Mouse (Mus musculus): ENCODE results near the gene Trp53. TPM values are rescaled to one million over a fixed set of nuclear protein-coding genes. Genes with fewer than 3 reads are reported as not detected.
"Not testable (repeated sequence)": the region's sequence is repeated elsewhere in the genome, so short reads cannot be mapped to it uniquely, and the experiment has no call there.

Gene Trp53
- total and polyA plus RNA-seq, 3 experiments: 57.4 to 228 (median 175) TPM

- H3K4me1 ChIP-seq (ENCODE audit: insufficient read depth, low read depth, low read length): peaks cover 62% of the 10 kb centered on the region
Measured at GRCm38 (mm10) chr11:69617805-69618204, 37.6 kb downstream of the Trp53 start, which contains the start of gene Shbg. Gene Shbg (minus strand): TSS chr11:69617905.

DNA sequence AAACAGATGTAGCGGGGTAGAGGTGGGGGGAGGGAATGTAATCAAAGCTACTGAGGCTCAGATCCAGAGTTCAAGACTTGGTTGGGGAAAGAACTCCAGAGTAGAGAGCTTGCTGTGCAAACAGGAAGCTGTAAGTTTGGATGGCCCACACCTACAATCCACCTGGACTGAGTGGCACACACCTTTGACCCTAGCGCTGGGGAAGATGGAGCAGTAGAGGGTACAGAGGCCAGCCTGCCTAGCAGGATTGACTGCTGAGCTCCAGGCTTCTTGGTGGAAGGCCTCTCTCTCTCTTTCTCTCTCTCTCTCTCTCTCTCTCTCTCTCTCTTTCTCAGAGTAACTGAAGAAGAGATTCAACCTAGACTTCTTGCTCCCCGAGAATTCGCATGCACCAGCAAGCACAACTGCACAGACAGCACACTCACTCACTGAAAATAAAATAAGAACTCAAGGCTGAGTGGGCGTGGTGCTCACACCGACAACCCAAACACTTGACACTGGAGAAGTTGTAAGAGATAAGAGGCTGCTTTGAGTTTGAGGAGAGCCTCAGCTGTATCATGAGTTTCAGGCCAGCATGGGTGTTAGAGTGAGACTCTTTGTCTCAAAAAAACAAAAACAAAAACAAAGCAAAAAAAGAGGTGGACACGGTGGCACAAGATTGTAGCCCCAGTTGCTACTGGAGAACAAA is 40.4 kb downstream of the Trp53 start:
- ATAC-seq (ENCODE audit: extremely low read depth, insufficient number of reproducible peaks, low FRiP score, poor library complexity, severe bottlenecking): no peak
- TF ChIP-seq CTCF (IDR thresholded peaks at IDR 0.05; ENCODE audit: low read depth, low read length) (no peak), POLR2AphosphoS5 (IDR thresholded peaks at IDR 0.05; ENCODE audit: insufficient replicate concordance, low read depth, low read length) (no peak), GATA1 (IDR thresholded peaks at IDR 0.05; ENCODE audit: borderline replicate concordance, low read length) (no peak)
- Histone ChIP-seq H3K36me3 (replicated peaks) (no peaks in the 10 kb centered on the region), H3K9me3 (replicated peaks) (no peaks in the 10 kb centered on the region), H3K4me1 (ENCODE audit: insufficient read depth, low read depth, low read length) (peaks cover 46% of the 10 kb centered on the region), H3K27me3 (ENCODE audit: insufficient read depth, low read length) (peaks cover 27% of the 10 kb centered on the region), H3K4me3 (ENCODE audit: low read depth, low read length) (no peak overlapping the region)
- no peak for DNase-seq (ENCODE audit: low spot score)

More at GRCm38 (mm10) chr11:69617805-69618204, 37.6 kb downstream of the Trp53 start, which contains the start of gene Shbg:
- Histone ChIP-seq H3K27me3 (ENCODE audit: insufficient read depth, low read length) (peaks cover 33% of the 10 kb centered on the region), H3K9me3 (replicated peaks) (no peaks in the 10 kb centered on the region), H3K36me3 (replicated peaks) (no peaks in the 10 kb centered on the region), H3K4me3 (ENCODE audit: low read depth, low read length) (no peak within 1 kb of the TSS)
- DNase-seq (ENCODE audit: low spot score): no peak
- no peak for TF ChIP-seq POLR2AphosphoS5 (IDR thresholded peaks at IDR 0.05; ENCODE audit: insufficient replicate concordance, low read depth, low read length)
- no peak for TF ChIP-seq GATA2 (IDR thresholded peaks at IDR 0.05; ENCODE audit: borderline replicate concordance, low read depth, low read length)
- TF ChIP-seq GATA1 (IDR thresholded peaks at IDR 0.05; ENCODE audit: borderline replicate concordance, low read length): no peak
- TF ChIP-seq CTCF (IDR thresholded peaks at IDR 0.05; ENCODE audit: low read depth, low read length): no peak
- no peak for TF ChIP-seq TAL1 (conservative IDR thresholded peaks at IDR 0.05; ENCODE audit: low read depth, low read length)
- ATAC-seq (ENCODE audit: extremely low read depth, insufficient number of reproducible peaks, low FRiP score, poor library complexity, severe bottlenecking): no peak

GRCm38 (mm10) chr11:69621571-69622268 is 41.6 kb downstream of the Trp53 start, which contains the start of gene Sat2:
Gene Sat2 (plus strand): TSS chr11:69622024.
- peak; percentile 34 for ATAC-seq (ENCODE audit: extremely low read depth, insufficient number of reproducible peaks, low FRiP score, poor library complexity, severe bottlenecking)
- peaks cover 46% of the 10 kb centered on the region for H3K4me1 ChIP-seq (ENCODE audit: insufficient read depth, low read depth, low read length)
- H3K9me3 ChIP-seq (replicated peaks): no peaks in the 10 kb centered on the region
- no peak for DNase-seq (ENCODE audit: low spot score)
- peak within 1 kb of the TSS; percentile 69 for H3K4me3 ChIP-seq (ENCODE audit: low read depth, low read length)
- TF ChIP-seq GATA2 (IDR thresholded peaks at IDR 0.05; ENCODE audit: borderline replicate concordance, low read depth, low read length) (no peak), TAL1 (conservative IDR thresholded peaks at IDR 0.05; ENCODE audit: low read depth, low read length) (no peak), GATA1 (IDR thresholded peaks at IDR 0.05; ENCODE audit: borderline replicate concordance, low read length) (no peak), POLR2AphosphoS5 (IDR thresholded peaks at IDR 0.05; ENCODE audit: insufficient replicate concordance, low read depth, low read length) (no peak)
- no peaks in the 10 kb centered on the region for H3K36me3 ChIP-seq (replicated peaks)
- peaks cover 15% of the 10 kb centered on the region for H3K27me3 ChIP-seq (ENCODE audit: insufficient read depth, low read length)

DNA sequence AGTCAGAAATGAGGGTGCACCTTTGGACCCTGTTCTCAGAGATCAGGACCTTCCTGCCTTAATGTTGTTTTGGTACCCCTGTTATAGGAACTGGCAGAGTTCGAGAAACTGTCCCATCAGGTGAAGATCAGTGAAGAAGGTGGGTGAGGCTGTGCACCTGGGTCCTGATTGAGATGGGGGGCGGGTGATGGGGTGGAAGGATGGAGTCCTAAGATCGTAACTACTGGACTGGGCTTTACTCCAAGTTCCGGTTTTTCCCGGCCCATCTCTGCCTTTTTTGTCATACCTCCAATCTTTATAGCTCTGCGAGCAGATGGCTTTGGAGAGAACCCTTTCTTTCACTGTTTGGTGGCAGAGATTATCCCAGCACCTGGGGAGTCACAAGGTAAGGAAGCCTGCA is 42.2 kb downstream of the Trp53 start:
- no peaks in the 10 kb centered on the region for H3K36me3 ChIP-seq (replicated peaks)
- peaks cover 9% of the 10 kb centered on the region for H3K27me3 ChIP-seq (ENCODE audit: insufficient read depth, low read length)
- ATAC-seq (ENCODE audit: extremely low read depth, insufficient number of reproducible peaks, low FRiP score, poor library complexity, severe bottlenecking) (no peak), DNase-seq (ENCODE audit: low spot score) (no peak)
- peak overlapping the region; percentile 69; the same call in 1 of the 2 replicates for H3K4me3 ChIP-seq (ENCODE audit: low read depth, low read length)
- TF ChIP-seq TAL1 (conservative IDR thresholded peaks at IDR 0.05; ENCODE audit: low read depth, low read length) (no peak), CTCF (IDR thresholded peaks at IDR 0.05; ENCODE audit: low read depth, low read length) (no peak), POLR2AphosphoS5 (IDR thresholded peaks at IDR 0.05; ENCODE audit: insufficient replicate concordance, low read depth, low read length) (no peak), GATA1 (IDR thresholded peaks at IDR 0.05; ENCODE audit: borderline replicate concordance, low read length) (no peak), GATA2 (IDR thresholded peaks at IDR 0.05; ENCODE audit: borderline replicate concordance, low read depth, low read length) (no peak)
- H3K4me1 ChIP-seq (ENCODE audit: insufficient read depth, low read depth, low read length): peaks cover 41% of the 10 kb centered on the region
- H3K9me3 ChIP-seq (replicated peaks): no peaks in the 10 kb centered on the region

DNA sequence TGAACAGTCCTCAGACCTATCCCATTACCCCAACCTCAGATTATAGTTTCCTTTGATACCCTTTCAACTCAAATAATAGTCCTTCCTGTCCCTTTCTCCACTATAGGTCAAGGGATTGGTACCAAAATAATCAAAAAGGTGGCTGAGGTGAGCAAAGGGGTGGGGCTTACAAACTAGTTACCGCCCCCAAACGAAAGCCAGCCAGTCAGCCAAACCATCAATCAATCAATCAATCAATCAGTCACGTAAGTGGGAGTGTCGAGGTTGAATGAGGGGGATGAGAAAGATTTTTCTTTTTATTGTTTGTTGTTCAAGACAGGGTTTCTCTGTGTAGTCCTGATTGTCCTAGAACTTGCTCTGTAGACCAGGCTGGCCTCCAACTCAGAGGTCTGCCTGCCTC is 42.8 kb downstream of the Trp53 start:
- Histone ChIP-seq H3K9me3 (replicated peaks) (no peaks in the 10 kb centered on the region), H3K4me1 (ENCODE audit: insufficient read depth, low read depth, low read length) (peaks cover 35% of the 10 kb centered on the region), H3K27me3 (ENCODE audit: insufficient read depth, low read length) (peaks cover 3% of the 10 kb centered on the region; the same call in 1 of the 2 replicates), H3K4me3 (ENCODE audit: low read depth, low read length) (no peak overlapping the region), H3K36me3 (replicated peaks) (no peaks in the 10 kb centered on the region)
- TF ChIP-seq GATA1 (IDR thresholded peaks at IDR 0.05; ENCODE audit: borderline replicate concordance, low read length) (no peak), CTCF (IDR thresholded peaks at IDR 0.05; ENCODE audit: low read depth, low read length) (no peak), GATA2 (IDR thresholded peaks at IDR 0.05; ENCODE audit: borderline replicate concordance, low read depth, low read length) (no peak), POLR2AphosphoS5 (IDR thresholded peaks at IDR 0.05; ENCODE audit: insufficient replicate concordance, low read depth, low read length) (no peak), TAL1 (conservative IDR thresholded peaks at IDR 0.05; ENCODE audit: low read depth, low read length) (no peak)
- no peak for DNase-seq (ENCODE audit: low spot score)
- no peak for ATAC-seq (ENCODE audit: extremely low read depth, insufficient number of reproducible peaks, low FRiP score, poor library complexity, severe bottlenecking)

DNA sequence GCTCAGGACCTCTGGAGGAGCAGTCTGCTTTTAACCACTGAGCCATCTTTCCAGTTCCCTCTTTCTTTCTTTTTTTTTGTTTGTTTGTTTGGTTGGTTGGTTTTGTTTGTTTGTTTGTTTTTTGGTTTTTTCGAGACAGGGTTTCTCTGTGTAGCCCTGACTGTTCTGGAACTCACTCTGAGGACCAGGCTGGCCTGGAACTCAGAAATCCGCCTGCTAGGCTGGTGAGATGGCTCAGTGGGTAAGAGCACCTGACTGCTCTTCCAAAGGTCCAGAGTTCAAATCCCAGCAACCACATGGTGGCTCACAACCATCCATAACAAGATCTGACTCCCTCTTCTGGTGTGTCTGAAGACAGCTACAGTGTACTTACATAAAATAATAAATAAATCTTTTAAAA is 44.2 kb downstream of the Trp53 start:
- not testable (repeated sequence) for ATAC-seq (ENCODE audit: extremely low read depth, insufficient number of reproducible peaks, low FRiP score, poor library complexity, severe bottlenecking); H3K4me3 ChIP-seq (ENCODE audit: low read depth, low read length); H3K36me3 ChIP-seq (replicated peaks); H3K27me3 ChIP-seq (ENCODE audit: insufficient read depth, low read length); DNase-seq (ENCODE audit: low spot score); H3K9me3 ChIP-seq (replicated peaks)
- peaks cover 38% of the 10 kb centered on the region for H3K4me1 ChIP-seq (ENCODE audit: insufficient read depth, low read depth, low read length)
